Mouse (Mus musculus) small intestine, adult 2 months (tissue): ENCODE data around the gene E330017A01Rik.

Experiments
- CTCF ChIP-seq: fragments of 200-500 bp; IDR thresholded peaks from 2 replicates; pipeline ENCODE4 v1.5.1; 2012; ENCODE audit warnings: low read depth, mild to moderate bottlenecking, control low read depth, inconsistent platforms, low read length, moderate library complexity, mixed read lengths; ENCODE audit not compliant: insufficient replicate concordance, insufficient read length; ENCODE audit errors: extremely low read depth
- POLR2A ChIP-seq: fragments of 200-500 bp; IDR thresholded peaks from 2 replicates; pipeline ENCODE4 v1.6.1; 2012; ENCODE audit warnings: low read depth, mild to moderate bottlenecking, control low read depth, inconsistent platforms, low read length, moderate library complexity

DNA sequence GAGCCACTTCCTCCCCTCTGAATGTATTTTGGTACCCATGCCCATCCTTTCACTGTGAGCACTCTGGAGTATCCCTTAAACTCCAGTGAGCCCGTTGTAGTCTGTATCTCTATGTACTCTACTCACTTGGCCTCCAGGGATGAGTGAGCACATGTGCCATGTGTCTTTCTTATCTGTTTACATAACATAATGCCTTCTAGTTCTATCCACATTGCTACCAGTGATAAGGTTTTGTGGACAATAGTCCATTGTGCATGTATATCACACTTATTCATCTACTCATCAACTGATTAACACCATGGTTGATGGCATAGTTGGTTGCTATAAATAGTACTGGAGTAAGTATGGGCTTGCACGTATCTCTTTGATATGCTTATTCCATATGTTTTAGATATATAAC, 34.7 kb downstream of the E330017A01Rik start:
- TF ChIP-seq CTCF (no peak), POLR2A (no peak)
